Mouse (Mus musculus): ENCODE results near the gene Sgpp1. TPM values are rescaled to one million over a fixed set of nuclear protein-coding genes. Genes with fewer than 3 reads are reported as not detected.

The Sgpp1 gene
- polyA plus RNA-seq, 1 experiment from 2014 or later = 16.2 TPM

Other genes starting within 250 kb of the Sgpp1 start
- 8.5 and 8.8 TPM in 2 replicates for gene Ppp2r5e, start 139.5 kb downstream of the Sgpp1 start, polyA plus RNA-seq (2015; fragmentation: Nextera tagmentation; extraction: Ambion mirVana)
- gene Wdr89, start 66.2 kb downstream of the Sgpp1 start, polyA plus RNA-seq (2015; fragmentation: Nextera tagmentation; extraction: Ambion mirVana) = 7.5 and 8.3 TPM in 2 replicates
- 45.3 and 49.6 TPM in 2 replicates for gene Syne2, start 82.4 kb upstream of the Sgpp1 start, polyA plus RNA-seq (2015; fragmentation: Nextera tagmentation; extraction: Ambion mirVana)

All from heart, embryonic 13.5 days (tissue).